Mouse (Mus musculus): ENCODE results near the gene Wsb2.

DNA sequence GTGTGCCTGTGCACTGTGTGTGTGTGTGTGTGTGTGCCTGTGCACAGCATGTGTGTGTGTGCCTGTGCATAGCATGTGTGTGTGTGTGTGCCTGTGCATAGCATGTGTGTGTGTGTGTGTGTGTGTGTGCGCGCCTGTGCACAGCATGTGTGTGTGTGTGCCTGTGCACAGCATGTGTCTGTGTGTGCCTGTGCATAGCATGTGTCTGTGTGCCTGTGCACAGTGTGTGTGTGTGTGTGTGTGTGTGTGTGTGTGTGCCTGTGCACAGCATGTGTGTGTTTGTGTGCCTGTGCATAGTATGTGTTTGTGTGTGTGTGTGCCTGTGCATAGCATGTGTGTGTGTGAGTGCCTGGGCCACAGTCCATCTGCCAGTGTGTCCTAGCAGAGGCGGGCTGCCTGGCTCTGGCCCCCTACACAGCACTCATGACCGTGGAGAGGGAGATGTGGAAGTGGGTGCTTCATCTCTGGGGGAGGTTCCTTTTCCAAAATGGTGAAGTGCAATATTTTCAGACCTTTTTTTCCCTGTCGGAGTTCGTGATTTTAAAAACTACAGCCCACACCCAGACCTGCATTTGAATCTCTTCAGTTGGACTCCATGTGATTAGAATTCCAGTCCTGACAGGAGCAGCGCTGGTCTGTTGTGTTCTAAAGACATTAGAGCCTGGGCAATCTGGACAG, 17.4 kb downstream of the Wsb2 start:
- no peak for TF ChIP-seq CTCF (IDR thresholded peaks at IDR 0.05; ENCODE audit: borderline replicate concordance, control insufficient read depth, extremely low read depth, insufficient read depth, low read length, poor library complexity)
- TF ChIP-seq POLR2A (IDR thresholded peaks at IDR 0.05; ENCODE audit: control insufficient read depth, extremely low read depth, insufficient read depth, low read length, poor library complexity) = no peak

All from thymus, adult 2 months (tissue).